Mouse (Mus musculus): ENCODE results near the gene Col4a2. TPM values are rescaled to one million over a fixed set of nuclear protein-coding genes. Genes with fewer than 3 reads are reported as not detected.
"Not testable (repeated sequence)": the region's sequence is repeated elsewhere in the genome, so short reads cannot be mapped to it uniquely, and the experiment has no call there.

The Col4a2 gene
- polyA plus RNA-seq, 1 experiment from 2014 or later: 11.8 TPM

DNA sequence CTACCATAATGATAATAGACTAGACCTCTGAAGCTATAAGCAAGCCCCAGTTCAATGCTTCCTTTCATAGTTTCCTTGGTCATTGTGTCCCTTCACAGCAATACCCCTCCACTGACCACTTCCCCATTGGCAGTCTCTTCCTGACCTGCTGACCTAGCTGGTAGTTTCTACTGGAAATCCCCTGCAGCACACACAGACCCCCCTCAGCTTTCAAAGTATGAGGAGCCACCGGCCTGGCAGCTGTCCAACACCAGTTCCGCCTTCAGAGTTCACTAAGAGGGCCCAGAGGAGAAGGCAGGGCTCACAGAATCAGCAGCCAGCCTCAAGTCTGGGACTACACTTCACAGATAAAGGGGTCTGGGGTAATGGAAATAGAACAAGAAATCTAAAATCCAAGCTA, 148.3 kb downstream of the Col4a2 start:
- 40% methylated on average over 2 of the region's 2 CpGs for WGBS (ENCODE audit: insufficient replicate concordance)
- Histone ChIP-seq H3K4me3 (no peak overlapping the region), H3K27ac (no peak overlapping the region), H3K9ac (no peak overlapping the region), H3K27me3 (replicated peaks) (0 out of 2 replicates have a peak, but pooled peaks cover 9% of the 10 kb centered on the region), H3K9me3 (replicated peaks) (no peaks in the 10 kb centered on the region), H3K4me1 (peaks cover 45% of the 10 kb centered on the region), H3K36me3 (no peaks in the 10 kb centered on the region), H3K4me2 (no peak overlapping the region)
- no peak for ATAC-seq

DNA sequence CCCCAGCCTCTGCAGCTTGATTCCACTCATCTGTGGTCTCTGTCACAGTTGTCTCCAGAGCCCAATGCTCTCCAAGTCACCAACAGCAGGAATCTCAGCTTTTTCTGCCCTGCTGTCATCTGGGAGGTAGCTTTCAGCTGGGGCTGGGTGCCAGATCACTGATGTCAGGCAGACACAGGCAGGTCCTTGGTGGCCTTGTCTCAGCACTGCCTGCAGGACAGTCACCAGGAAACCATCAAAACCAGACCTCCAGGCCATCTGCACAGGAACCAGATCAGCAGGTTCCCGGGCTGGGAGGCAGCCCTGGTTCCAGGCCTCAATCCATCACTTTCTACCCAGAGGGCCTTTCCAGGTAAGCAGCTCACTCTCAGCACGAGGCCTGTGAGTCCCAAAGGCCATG, 149.2 kb downstream of the Col4a2 start:
- Histone ChIP-seq H3K4me2 (no peak overlapping the region), H3K4me1 (peaks cover 45% of the 10 kb centered on the region), H3K4me3 (no peak overlapping the region), H3K27me3 (replicated peaks) (0 out of 2 replicates have a peak, but pooled peaks cover 9% of the 10 kb centered on the region), H3K27ac (no peak overlapping the region), H3K9ac (no peak overlapping the region), H3K36me3 (no peaks in the 10 kb centered on the region), H3K9me3 (replicated peaks) (no peaks in the 10 kb centered on the region)
- ATAC-seq: no peak
- WGBS (ENCODE audit: insufficient replicate concordance): 47% methylated on average over 2 of the region's 2 CpGs

DNA sequence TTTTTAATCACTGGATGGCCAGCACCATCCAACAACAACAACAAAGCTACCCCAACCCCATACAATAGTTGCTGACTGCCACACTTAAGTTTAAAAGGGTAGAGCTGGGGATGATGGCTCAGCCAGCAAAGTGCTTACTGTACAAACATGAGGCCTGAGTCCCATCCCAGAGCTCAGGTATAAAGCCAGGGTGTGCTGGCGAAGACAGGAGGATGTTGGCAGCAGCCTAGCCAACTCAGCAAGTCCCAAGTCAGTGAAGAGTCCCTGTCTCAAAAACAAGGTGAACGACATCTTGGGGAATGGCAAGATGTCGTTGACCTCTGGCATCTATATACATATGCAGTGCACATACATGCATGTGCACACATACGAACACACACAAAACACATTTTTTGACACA, 150.0 kb downstream of the Col4a2 start:
- no peak overlapping the region for H3K9ac ChIP-seq
- peaks cover 6% of the 10 kb centered on the region; the same call in 1 of the 2 replicates for H3K9me3 ChIP-seq (replicated peaks)
- H3K4me2 ChIP-seq: no peak overlapping the region
- WGBS (ENCODE audit: insufficient replicate concordance): 74% methylated on average over 4 of the region's 4 CpGs
- H3K4me3 ChIP-seq: no peak overlapping the region
- no peak for ATAC-seq
- no peak overlapping the region for H3K27ac ChIP-seq
- H3K4me1 ChIP-seq: peaks cover 42% of the 10 kb centered on the region
- no peaks in the 10 kb centered on the region for H3K36me3 ChIP-seq
- 0 out of 2 replicates have a peak, but pooled peaks cover 9% of the 10 kb centered on the region for H3K27me3 ChIP-seq (replicated peaks)

DNA sequence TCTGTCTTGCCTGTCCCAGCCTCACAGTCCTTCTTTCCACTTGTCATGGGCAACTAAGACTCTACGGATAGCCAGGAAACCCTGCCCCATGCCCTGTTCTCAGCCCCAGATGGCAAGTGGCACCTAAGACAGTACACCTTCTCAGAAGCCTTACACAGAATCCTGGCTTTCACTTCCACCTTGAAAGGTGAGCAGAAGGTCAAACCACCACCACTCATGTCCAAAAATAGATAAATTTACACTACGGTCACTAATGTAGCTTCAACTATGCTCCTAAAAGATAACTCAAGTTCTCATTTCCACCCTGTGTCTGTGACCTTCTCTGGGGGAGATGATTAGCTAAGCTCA, 150.9 kb downstream of the Col4a2 start:
- no peak for ATAC-seq
- no peak overlapping the region for H3K27ac ChIP-seq

DNA sequence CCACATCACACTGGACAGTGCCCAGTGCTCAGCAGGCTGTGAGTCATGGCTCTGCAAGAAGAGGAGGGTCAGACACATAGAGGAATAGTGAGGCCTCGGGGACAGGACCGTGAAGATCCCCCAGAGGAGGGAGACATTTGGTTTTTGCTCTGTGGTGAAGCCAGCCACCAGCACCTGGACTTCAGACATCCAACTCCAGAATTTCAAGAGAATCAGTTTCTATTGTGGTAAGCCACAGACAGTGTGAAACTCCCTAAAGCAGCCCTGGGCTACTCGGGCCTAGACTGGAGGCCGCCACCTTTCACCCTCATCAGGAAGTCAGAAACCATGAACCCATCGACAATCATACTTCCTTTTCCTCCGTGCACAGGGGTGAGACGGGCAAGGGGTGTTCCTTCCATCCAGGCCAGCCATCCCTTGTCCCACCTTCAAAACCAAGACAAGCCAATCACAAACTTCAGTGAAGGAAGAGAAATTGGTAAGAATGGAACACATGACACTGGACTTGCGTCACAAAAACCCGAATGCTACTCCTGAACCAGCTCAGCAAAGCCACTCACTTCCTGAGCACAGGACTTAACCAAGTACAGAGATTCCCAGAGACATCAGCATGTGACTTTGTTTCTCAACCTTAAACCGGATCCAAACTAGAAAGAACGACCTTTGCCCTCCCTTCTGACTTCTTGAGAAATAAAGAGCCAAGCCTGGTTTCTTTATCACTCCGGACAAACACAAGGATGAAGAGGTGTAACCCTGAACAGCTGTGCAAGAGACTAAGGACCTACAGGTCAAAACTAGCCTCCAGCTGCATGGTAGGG, 151.5 kb downstream of the Col4a2 start:
- WGBS (ENCODE audit: insufficient replicate concordance): 39% methylated on average over 12 of the region's 12 CpGs
- H3K36me3 ChIP-seq: no peaks in the 10 kb centered on the region
- peaks cover 31% of the 10 kb centered on the region for H3K4me1 ChIP-seq
- no peak overlapping the region for H3K9ac ChIP-seq
- 0 out of 2 replicates have a peak, but pooled peaks cover 11% of the 10 kb centered on the region for H3K27me3 ChIP-seq (replicated peaks)
- peaks cover 6% of the 10 kb centered on the region; the same call in 1 of the 2 replicates for H3K9me3 ChIP-seq (replicated peaks)
- no peak overlapping the region for H3K4me3 ChIP-seq
- H3K27ac ChIP-seq: no peak overlapping the region
- 0 out of 2 replicates have a peak, but pooled peaks have one; percentile 33 for ATAC-seq
- no peak overlapping the region for H3K4me2 ChIP-seq

More for the DNA sequence above, 150.9 kb downstream of the Col4a2 start:
- no peak overlapping the region for H3K4me2 ChIP-seq
- no peak overlapping the region for H3K9ac ChIP-seq
- peaks cover 6% of the 10 kb centered on the region; the same call in 1 of the 2 replicates for H3K9me3 ChIP-seq (replicated peaks)
- 0 out of 2 replicates have a peak, but pooled peaks cover 9% of the 10 kb centered on the region for H3K27me3 ChIP-seq (replicated peaks)
- peaks cover 36% of the 10 kb centered on the region for H3K4me1 ChIP-seq
- H3K36me3 ChIP-seq: no peaks in the 10 kb centered on the region
- H3K4me3 ChIP-seq: no peak overlapping the region
- WGBS (ENCODE audit: insufficient replicate concordance): 58% methylated on average over 2 of the region's 2 CpGs

DNA sequence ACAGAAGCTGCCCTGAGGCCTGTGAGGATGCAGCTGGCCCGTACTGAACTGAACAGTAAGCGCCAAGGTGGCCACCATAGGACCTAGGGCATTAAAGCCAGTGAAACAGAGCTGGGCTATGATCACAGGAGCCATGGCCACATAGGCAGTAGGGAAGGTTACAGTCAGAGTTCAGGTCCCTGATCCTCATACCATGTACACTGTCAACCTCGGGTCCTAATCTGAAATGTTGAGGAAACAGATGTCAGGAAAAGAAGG, 152.0 kb downstream of the Col4a2 start:
- peaks cover 27% of the 10 kb centered on the region for H3K4me1 ChIP-seq
- 0 out of 2 replicates have a peak, but pooled peaks cover 16% of the 10 kb centered on the region for H3K27me3 ChIP-seq (replicated peaks)
- H3K36me3 ChIP-seq: no peaks in the 10 kb centered on the region
- WGBS (ENCODE audit: insufficient replicate concordance): 50% methylated on average over 3 of the region's 3 CpGs
- peaks cover 6% of the 10 kb centered on the region; the same call in 1 of the 2 replicates for H3K9me3 ChIP-seq (replicated peaks)
- H3K27ac ChIP-seq: no peak overlapping the region
- H3K4me2 ChIP-seq: no peak overlapping the region
- H3K9ac ChIP-seq: no peak overlapping the region
- H3K4me3 ChIP-seq: no peak overlapping the region
- no peak; the same call in 1 of the 2 replicates for ATAC-seq

DNA sequence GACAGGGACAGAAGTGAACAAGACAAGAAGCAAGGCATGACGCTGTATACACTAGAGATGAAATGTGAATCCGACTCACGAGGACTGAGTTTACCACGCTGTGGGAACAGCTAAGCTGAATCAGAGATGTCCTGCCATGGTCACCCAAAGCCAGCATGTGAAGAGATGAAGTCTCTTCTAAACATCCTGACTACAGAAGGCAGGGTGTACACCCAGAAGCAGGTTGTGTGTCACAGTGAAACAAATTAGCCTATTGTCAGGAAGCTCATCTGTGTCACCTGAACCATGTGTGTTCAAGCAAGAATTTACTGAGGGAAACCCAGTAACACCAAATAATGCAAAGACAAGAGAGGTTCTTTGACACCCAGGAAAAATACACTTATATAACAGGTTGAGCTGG, 153.0 kb downstream of the Col4a2 start:
- Histone ChIP-seq H3K4me2 (no peak overlapping the region), H3K27me3 (replicated peaks) (peaks cover 21% of the 10 kb centered on the region; the same call in 1 of the 2 replicates), H3K4me1 (peaks cover 27% of the 10 kb centered on the region), H3K36me3 (no peaks in the 10 kb centered on the region), H3K9ac (no peak overlapping the region), H3K9me3 (replicated peaks) (peaks cover 6% of the 10 kb centered on the region; the same call in 1 of the 2 replicates), H3K4me3 (no peak overlapping the region), H3K27ac (no peak overlapping the region)
- no peak for ATAC-seq
- WGBS (ENCODE audit: insufficient replicate concordance): 86% methylated on average over 4 of the region's 4 CpGs

DNA sequence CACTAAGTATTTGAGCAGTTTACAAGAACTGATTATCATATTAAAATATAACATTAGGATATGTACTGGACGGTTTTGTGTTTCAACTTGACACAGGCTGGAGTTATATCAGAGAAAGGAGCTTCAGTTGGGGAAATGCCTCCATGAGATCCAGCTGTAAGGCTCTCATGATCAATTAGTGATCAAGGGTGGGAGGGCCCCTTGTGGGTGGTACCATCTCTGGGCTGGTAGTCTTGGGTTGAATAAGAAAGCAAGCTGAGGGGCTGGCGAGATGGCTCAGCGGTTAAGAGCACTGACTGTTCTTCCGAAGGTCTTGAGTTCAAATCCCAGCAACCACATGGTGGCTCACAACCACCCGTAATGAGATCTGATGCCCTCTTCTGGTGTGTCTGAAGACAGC, 153.9 kb downstream of the Col4a2 start:
- H3K4me3 ChIP-seq; H3K27ac ChIP-seq; H3K36me3 ChIP-seq; H3K4me2 ChIP-seq; H3K9me3 ChIP-seq (replicated peaks); ATAC-seq; H3K9ac ChIP-seq: not testable (repeated sequence)
- Histone ChIP-seq H3K4me1 (peaks cover 20% of the 10 kb centered on the region), H3K27me3 (replicated peaks) (peaks cover 28% of the 10 kb centered on the region)
- WGBS (ENCODE audit: insufficient replicate concordance): 84% methylated on average over 5 of the region's 5 CpGs

DNA sequence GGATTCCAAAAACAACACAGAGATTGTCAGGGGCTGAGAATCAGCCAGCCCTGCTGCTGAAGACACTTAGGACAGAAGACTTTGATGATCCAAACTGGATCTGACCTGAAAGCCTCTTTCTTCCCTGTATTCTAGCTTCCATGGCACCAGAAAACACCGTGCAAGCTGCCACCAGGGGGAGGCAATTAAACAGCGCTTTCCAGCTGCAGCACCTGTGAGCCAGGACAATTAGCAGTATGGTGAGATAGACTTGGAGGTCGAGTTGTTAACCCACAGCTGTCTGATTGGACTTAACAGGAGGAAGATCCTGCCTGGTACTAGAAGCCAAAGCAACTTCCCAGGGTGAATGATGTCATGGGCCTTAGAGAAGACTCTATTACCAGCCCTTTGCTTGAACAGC, 156.5 kb downstream of the Col4a2 start:
- Histone ChIP-seq H3K27me3 (replicated peaks) (peaks cover 45% of the 10 kb centered on the region), H3K4me1 (peaks cover 18% of the 10 kb centered on the region), H3K4me3 (no peak overlapping the region), H3K36me3 (no peaks in the 10 kb centered on the region), H3K4me2 (no peak overlapping the region), H3K27ac (no peak overlapping the region), H3K9ac (no peak overlapping the region), H3K9me3 (replicated peaks) (peaks cover 6% of the 10 kb centered on the region; the same call in 1 of the 2 replicates)
- ATAC-seq: no peak
- WGBS (ENCODE audit: insufficient replicate concordance): 8% methylated on average over 3 of the region's 3 CpGs

DNA sequence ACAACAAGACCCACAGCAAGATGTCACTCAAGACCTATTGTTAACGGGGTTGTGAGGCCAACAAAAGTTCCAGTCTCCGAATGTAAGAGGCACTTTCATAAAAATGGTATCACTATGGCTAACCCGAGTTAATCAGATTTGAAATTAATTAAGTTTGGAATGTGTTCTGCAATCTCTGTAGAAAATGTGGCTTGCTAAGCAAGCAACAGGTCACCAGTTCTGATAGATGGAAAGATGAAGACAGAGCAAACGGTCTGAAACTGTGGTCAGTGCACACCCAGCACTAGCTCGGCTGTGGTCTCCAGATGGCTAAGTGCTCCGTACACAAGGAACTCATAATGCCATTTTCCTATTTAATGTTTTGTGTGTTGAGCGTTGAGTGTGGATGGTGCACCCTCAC, 158.1 kb downstream of the Col4a2 start:
- 63% methylated on average over 7 of the region's 7 CpGs for WGBS (ENCODE audit: insufficient replicate concordance)
- Histone ChIP-seq H3K9ac (no peak overlapping the region), H3K4me3 (no peak overlapping the region), H3K27ac (0 out of 2 replicates have a peak overlapping the region, but pooled peaks have one; percentile 12), H3K36me3 (no peaks in the 10 kb centered on the region), H3K9me3 (replicated peaks) (peaks cover 6% of the 10 kb centered on the region; the same call in 1 of the 2 replicates), H3K27me3 (replicated peaks) (peaks cover 61% of the 10 kb centered on the region), H3K4me2 (no peak overlapping the region), H3K4me1 (peaks cover 11% of the 10 kb centered on the region)
- ATAC-seq: no peak

DNA sequence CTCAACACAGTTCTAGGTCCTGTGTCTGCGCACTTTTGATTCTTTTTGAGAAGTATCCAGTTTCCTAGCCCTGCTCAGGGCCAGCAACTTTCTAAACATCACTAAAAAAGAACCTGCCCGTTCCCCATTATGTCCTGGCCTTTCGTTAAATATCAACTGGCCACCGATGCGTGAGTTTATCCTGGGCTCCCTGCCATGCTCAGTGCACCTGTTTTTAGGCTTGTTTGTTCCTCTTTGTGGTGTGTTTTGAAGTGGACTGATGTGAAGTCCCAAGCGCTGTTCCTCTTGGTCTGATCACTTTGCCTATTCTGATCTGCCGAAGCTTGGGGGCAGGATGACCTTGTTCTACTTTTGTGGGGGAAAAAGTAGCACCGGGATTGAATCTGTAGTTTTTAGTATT, 158.7 kb downstream of the Col4a2 start:
- Histone ChIP-seq H3K36me3 (no peaks in the 10 kb centered on the region), H3K4me1 (peaks cover 13% of the 10 kb centered on the region), H3K9ac (no peak overlapping the region), H3K27me3 (replicated peaks) (peaks cover 67% of the 10 kb centered on the region), H3K27ac (0 out of 2 replicates have a peak overlapping the region, but pooled peaks have one; percentile 12), H3K4me3 (no peak overlapping the region), H3K9me3 (replicated peaks) (peaks cover 6% of the 10 kb centered on the region; the same call in 1 of the 2 replicates), H3K4me2 (no peak overlapping the region)
- no peak for ATAC-seq
- WGBS (ENCODE audit: insufficient replicate concordance): 41% methylated on average over 8 of the region's 8 CpGs

DNA sequence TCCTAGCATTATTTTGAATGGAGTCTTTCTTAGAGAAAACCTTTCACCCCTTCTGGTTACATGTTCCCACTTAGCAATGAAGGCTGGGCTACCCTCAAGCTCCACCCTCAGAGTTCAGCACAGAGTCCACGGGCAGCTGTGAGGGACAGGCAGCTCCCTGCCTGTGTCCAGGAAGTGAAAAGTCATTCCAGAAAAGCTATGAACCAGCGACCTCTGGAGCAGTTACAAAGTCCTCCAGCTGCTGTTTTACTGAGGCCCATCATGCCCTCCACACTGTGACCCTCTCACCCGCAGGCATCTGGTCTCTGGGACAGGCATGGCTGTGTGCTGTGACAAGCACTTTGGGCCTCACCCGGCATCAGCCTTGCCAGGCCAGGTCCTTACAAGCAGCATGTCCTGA, 160.5 kb downstream of the Col4a2 start:
- no peaks in the 10 kb centered on the region for H3K9me3 ChIP-seq (replicated peaks)
- no peak overlapping the region for H3K9ac ChIP-seq
- no peak overlapping the region for H3K4me2 ChIP-seq
- no peaks in the 10 kb centered on the region for H3K36me3 ChIP-seq
- no peak overlapping the region for H3K4me3 ChIP-seq
- peak overlapping the region; percentile 63 for H3K27ac ChIP-seq
- peaks cover 27% of the 10 kb centered on the region for H3K4me1 ChIP-seq
- peaks cover 84% of the 10 kb centered on the region for H3K27me3 ChIP-seq (replicated peaks)
- peak; percentile 66 for ATAC-seq
- WGBS (ENCODE audit: insufficient replicate concordance): 35% methylated on average over 4 of the region's 4 CpGs
